Mouse (Mus musculus): ENCODE results near the gene Ercc6l. TPM values are rescaled to one million over a fixed set of nuclear protein-coding genes. Genes with fewer than 3 reads are reported as not detected.

Gene Ercc6l
- total RNA-seq (2023): 7.5 and 8.3 TPM in 2 replicates

DNA sequence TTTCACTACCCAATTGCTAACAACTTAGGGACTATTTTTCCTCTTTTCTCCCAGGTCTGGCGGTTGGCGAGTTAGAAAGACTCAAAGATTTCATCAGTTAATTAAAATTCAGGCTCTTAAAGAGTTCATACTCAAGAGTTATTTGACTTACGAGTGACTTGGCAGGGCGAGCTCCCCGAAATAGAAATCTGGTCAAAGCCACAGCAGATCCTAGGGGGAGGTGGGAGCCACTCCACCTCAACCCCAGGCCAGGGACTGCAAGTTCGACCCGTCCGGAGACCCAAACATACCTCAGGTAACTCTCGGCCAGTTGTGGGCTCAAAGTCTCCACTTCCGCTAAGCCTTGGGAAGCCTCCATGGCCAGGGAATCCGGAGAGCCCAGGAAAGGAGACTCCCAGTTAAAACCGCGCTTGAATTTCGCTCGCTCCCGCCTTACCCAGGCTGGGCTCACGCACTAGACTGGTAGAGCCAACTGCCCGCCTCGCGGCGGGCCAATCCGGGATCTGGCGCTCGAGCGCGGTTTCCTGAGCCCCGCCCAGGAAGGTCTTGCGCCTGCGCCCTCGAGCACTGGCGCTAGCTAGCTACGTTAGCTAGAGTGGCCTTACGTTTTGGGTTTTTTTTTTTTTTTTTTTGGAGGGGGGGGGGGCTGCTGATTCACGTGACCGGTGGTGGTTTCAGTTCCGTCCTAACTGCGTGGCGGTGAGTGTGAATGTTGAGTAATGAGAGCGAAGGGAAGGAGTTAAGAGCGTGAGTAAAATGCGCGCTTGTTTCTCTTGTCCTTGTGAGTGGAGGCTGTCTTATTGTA is at the start of gene Ercc6l:
Gene Ercc6l, minus strand, starts transcription at position 474 of the 805 bp plus-strand sequence.

DNA sequence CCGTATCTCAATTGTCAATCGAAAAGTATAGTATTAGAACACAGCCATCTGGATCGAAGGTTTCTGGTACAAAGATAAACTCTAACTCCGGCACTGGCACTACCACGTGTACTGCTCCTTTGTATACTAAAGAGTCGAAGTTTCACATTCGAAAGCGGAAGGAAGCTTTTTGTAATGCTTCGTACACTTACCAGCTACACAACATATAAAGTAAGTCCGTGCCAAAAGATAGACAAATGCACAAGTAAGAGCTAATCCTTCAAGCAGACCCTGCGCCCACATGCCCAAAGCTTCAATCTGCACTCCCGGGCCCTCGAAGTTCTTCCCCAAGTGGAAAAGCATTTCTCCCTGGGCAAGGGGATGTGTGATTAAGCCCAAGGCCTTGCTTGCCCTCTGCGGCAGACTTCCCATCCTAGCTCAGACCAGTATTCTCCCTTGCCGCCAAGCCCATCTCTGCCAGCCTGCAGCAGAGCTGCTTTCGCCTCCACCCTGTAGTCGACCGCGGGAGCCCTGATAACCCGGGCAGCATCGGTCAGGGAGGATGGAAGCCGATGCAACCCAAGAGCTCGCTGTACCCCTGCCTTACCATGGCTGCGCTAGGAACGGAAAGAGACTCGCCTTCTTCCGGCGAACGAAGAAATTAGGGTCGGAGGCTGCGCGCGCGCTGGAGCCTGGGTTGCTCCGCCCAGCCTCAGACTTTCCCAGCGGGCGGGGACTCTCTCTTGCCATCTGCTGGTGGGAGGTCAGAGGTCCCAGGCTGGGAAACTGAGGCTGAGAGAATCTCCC is 32.0 kb upstream of the Ercc6l start, which contains the start of gene Rps4x:
Gene Rps4x, minus strand, starts transcription at position 683 of the 786 bp plus-strand sequence.

DNA sequence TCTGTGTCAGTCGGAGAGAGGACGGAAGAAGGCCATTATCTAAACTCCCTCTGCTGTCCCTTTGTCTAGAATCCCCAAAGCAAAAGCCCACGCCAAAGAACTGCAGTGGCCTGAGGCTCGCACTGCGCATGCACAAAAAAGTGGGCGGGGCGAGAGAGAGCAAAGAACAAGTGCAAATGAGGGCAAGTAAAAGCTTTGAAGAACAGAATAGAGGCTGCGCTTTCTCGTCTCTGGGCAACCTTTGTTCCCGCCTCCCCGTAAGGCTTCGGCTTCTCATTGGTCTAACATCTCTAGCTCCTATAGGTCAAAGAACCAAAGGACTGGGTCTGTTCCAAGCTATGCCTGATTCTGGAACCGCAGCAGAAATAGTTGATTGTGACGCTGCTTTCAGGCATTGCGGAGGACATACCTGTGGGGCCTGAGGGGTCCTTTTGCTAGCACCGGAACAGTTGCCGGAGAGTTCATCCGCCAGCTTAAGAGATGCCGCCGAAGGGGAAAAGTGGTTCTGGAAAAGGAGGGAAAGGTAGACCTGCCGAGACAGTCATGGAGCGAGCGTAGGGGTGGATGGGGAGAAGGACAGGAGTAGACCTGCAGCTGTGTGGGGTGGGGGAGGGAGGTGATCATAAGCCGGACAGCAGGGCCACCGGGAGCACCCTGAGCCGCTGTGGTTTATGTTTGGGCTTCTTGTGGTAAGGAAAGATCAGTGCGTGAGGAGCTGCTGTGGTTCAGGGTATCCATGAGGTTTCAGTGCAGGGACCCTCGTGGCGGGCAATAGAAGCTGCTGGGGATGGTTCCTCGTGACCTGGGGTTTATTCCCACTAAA is 37.6 kb downstream of the Ercc6l start, which contains the start of gene Pin4:
Gene Pin4, plus strand, starts transcription at position 406 of the 823 bp plus-strand sequence.

Other genes starting within 250 kb of the Ercc6l start
- 1.3 and 4.8 TPM in 2 replicates for gene Rtl5, start 85.8 kb downstream of the Ercc6l start, total RNA-seq (2023)
- gene Pin4, start 37.6 kb downstream of the Ercc6l start, total RNA-seq (2023): 12.0 and 17.7 TPM in 2 replicates
- 633 and 671 TPM in 2 replicates for gene Rps4x, start 32.3 kb upstream of the Ercc6l start, total RNA-seq (2023)
- gene Cited1, start 95.1 kb upstream of the Ercc6l start, total RNA-seq (2023): not detected in 2 replicates